Mouse (Mus musculus) urinary bladder, adult 18-20 months (tissue): ENCODE measurements around the gene Aoc1.
"Not testable (repeated sequence)": the region's sequence is repeated elsewhere in the genome, so short reads cannot be mapped to it uniquely, and the experiment has no call there.

Experiments
- DNase-seq, 2 experiments: peaks; one replicate each; pipeline ENCODE4 v3.0.0; 2022; ENCODE audit warnings: low spot score in 2 of 2, mixed read lengths in 2 of 2

Gene Aoc1

DNA sequence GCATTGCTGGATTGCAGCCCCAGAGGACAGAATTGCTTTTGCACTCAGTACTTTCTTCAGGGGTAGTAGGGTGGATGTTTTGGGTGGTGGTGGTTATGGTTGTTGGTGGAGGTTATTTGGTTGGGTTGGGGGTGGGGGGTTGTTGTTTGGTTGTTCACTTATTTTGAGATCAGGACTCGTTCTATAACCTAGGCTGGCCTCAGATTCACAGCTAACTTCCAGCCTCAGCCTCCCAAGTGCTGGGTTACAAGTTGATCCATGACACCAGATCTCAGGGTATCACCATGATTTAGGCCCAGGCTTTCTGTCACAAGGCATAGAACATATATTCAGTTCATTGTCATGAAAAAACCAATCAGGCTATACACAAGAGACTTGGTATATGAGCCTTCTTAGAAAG, 11.8 kb upstream of the Aoc1 start:
- DNase-seq: no peak

DNA sequence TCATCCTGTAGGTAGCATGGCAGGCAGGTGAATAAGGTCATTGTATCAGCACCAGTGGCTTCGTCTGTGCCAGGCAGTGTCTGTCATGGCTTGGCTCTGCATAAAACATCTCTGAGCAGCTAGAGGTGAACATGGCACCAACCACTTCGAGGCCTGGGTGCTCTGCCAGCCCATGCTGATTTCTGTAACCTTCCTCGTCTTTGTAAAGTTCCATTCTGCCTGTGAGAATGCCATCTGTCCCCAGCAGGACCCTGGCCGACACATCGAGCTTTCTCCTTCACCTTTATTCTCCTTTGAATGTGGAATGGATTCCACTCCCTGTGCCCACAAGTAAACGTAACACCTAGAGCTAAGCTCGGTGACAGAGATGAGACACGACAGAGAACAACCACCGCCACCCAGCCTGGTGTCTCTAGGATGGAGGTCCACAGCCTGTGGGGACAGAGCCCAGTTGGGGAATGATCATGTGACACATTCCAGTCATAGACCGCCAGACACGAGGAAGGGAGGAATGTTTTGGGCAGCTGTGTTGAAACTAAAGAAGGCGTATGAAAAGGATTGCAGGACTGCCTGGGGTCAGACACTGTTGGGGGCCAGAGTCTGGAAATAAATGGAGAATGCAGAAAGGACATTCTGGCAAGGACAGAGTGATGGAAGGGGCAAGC, 10.9 kb upstream of the Aoc1 start:
- no peak for DNase-seq

- no peak for DNase-seq
These were observed 9.9 kb upstream of the Aoc1 start for GRCm38 (mm10) chr6:48862816-48863215.

GRCm38 (mm10) chr6:48863488-48863887, 9.2 kb upstream of the Aoc1 start:
- no peak for DNase-seq

GRCm38 (mm10) chr6:48864181-48864580, 8.5 kb upstream of the Aoc1 start:
- DNase-seq: no peak

- no peak for DNase-seq
These were observed 8.0 kb upstream of the Aoc1 start for GRCm38 (mm10) chr6:48864723-48865122.

- no peak for DNase-seq
These were observed 7.4 kb upstream of the Aoc1 start for GRCm38 (mm10) chr6:48865152-48865745.

- not testable (repeated sequence) for DNase-seq
These were observed 6.2 kb upstream of the Aoc1 start for GRCm38 (mm10) chr6:48866355-48866950.

- DNase-seq: no peak
These were observed 5.5 kb upstream of the Aoc1 start for GRCm38 (mm10) chr6:48867158-48867557.

DNA sequence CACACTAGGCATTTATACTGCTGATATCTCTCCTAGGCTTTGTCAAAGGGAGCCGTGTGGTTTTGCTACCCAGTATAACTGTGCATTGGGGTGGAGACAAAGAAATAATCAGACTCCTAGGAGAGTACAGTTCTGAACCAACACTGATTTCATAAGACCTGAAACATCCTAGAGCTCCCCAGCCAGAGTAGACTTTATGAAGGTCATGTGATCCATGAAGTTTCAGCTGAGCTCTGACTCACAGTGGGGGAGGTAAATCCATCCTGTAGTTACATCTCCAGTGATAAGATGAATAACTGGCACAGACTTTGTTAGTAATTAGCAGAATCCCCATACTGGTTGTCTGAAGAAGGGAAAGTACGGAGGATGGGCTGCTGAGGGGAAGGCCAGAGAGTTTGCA, 2.9 kb upstream of the Aoc1 start:
- no peak for DNase-seq

- no peak for DNase-seq
These were observed 1.9 kb downstream of the Aoc1 start for GRCm38 (mm10) chr6:48874576-48874975.

- no peak for DNase-seq
These were observed 2.8 kb downstream of the Aoc1 start for GRCm38 (mm10) chr6:48875515-48875914.

DNA sequence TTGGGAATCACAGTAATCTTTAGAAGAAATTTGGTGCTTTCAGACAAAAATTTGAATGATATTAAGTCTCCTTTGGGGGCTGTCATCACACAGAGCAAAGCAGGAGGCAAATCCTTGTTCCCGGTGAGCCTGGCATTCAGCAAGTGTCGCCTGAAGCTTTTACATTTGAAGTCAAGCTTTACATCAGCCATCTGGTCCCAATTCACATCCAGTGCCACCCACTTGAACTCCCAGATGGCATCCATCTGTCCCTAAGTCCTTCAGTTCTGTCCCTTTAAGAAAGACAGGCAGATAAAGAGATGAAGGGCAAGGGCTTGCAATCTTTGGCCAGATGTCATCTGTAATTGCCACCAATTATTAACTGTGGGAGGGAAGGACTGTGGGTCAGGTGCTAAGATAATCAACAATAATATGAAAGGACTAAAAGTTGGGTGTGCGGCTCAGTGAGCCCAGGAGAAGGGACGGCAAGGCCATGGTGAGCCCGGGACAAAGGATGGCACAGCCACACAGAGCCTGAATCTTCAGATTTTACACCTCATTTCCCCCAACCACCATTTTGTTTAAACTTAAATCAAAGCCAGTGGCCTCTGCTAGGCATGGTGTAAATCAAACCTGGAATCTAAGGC, 3.9 kb downstream of the Aoc1 start:
- DNase-seq: no peak

GRCm38 (mm10) chr6:48894203-48894602, 21.5 kb downstream of the Aoc1 start:
- no peak for DNase-seq

DNA sequence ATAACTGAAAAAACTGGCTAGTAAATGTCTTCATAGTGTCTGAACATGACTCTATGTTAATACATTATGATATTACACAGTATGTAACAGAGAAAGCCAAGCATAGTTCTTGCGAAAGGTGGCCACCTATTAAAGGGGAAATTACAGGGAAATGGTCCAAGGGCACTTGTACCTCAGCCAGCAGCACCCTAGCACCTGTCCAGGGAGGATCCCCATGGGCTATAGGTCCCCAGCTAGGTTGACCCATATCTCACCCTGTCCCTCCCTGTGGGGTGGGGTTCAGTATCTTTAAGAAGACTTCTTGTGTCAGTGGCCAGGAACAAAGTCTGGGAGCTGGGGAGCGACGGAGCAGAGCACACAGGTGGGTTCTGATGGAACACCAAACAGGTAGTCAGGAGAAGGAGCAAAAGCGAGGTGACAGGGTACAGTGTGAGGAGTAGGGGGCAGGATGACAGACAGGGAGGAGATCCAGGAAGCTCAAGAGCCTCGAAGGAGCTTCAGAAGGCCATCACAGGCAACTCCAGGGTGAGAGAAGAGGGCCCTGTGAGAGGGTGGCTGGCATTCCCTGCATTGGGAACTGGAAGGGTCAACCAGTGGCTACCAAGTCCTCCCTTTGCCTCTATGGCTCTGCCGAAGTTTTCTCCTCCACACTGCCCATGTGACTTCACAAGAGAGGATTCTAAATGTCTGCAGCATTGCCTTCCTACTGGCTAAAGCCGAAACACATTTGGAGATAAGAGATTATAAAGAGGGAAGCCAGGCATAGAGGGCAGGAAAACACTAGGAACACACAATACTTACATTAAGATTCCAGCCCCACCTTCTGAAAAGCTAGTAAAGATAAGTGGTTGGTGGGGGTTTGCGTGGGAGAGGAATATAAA, 22.5 kb downstream of the Aoc1 start:
- no peak for DNase-seq

DNA sequence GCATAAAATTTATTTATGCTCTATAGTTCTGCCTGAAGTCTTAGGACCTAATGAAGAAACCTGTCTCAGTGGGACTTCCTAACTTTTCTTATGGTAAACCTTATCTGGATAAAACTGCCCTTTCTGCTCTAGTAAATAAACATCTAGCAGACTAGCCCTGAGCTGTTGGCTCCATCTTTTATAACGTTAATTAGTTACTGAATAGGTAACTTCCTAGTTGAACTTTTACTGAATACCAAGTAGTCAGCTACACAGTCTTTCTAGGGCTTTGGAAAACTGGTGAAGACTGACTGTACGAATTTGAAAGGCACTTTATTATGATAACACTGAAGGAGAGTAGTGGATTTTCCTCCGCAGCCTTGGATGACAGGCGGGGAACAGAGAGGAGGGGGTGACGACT, 23.2 kb downstream of the Aoc1 start:
- no peak for DNase-seq

DNA sequence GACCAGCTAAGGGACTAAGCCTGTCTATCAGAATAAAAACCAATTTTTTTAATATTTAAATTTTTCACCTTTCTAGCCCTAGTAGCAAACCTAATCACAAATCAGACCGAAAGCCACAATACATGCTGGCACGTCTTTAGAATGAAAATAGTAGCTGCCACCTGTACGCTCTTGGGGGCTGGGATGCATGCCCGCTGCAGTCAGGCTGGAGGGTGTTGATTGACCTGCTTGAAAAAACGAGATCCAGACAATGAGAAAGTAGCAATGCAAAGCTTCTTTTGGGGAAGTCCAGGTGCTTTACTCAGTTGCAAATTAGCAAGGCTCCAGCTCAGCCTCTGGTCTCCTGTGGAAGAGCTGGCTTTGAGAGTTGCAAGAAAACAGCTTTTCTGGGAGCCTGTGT, 24.3 kb downstream of the Aoc1 start:
- no peak for DNase-seq

DNA sequence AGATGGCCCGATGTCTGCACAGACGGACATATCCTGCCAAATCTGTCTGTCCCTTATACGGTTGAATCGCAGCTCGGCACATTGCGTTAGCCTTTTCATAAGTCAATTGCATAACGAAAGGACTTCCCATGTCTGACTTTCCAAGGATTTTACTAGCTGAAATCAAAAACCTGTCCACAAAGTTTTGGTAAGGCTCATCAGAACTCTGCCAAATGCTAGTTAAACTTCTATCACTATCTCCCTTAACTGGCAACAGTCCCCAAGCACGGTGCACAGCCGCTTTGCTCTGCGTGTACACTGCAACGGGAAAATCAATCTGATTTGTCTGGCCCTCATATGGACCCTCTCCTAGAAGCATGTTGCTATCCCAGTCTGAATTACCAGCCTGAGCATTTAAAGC, 28.6 kb downstream of the Aoc1 start:
- DNase-seq: not testable (repeated sequence)

- DNase-seq: no peak
These were observed 30.1 kb downstream of the Aoc1 start for GRCm38 (mm10) chr6:48902511-48903406.

DNA sequence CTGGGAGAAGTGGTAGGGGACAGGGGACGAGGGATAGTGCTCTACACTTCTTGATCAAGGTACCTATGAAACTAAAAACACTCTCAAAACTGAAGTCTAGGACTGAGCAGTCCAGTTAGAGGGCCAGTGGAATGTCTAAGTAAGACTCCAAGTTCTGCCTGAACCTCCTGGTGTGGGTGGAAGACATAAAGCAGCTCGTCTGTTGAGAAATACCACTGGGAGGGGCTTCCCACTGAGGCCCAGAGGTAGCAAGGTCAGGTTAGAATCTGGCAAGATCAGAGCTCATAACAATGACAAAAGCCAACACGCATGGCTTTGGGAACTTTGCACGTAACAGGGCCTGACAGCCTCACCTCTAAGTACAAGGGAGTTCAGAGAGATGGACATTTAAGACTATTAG, 30.7 kb downstream of the Aoc1 start:
- no peak for DNase-seq

GRCm38 (mm10) chr6:48905606-48906005, 32.9 kb downstream of the Aoc1 start:
- no peak for DNase-seq
